Mouse (Mus musculus): ENCODE results near the gene Pspn. TPM values are rescaled to one million over a fixed set of nuclear protein-coding genes. Genes with fewer than 3 reads are reported as not detected.

The Pspn gene
- total RNA-seq, 2 experiments from 2014 or later, result not detected

DNA sequence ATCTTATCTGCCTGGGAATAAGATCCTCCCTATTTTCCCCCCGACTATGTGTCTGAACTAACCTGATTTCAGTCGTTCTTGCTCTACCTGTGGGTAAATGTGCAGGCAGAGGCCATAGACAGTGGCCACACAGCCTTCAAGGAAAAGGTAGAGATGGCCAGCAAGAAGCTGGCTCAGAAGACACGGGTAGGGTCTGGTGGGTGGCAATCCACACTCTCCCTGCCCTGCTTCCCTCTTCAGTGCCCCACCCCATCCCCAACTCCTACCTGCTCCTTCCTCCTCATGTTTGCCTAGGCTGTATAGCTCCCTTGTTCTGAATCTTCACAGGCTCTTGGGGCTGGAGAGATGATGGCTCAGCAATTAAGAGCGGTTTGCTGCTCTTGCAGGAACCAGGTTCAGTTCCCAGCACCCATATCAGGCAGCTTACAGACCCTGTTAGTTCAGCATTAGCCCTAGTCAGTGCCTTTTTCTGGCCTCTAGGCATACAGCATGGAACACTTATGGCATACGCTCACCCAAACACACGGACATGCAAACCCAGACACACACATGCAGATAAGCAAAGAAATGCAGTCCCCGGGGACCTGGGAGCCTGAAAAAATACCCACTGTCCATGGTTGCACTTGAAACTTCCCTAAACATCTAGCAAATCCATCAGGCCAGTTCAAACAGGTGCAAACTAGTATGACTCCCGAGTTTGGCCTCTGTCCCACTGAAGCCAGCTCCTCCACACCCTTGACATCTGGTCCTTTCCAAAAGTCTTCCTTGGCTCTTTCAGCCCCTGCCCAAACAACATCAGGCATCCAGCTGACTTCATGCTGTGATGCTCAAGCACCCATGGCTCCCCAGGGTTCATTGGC lies 23.1 kb downstream of the Pspn start:
- intact Hi-C loops (cut with DNase I), result no loop called here
- Histone ChIP-seq H3K4me3 (no peak overlapping the region), H3K27ac (no peak overlapping the region)
- DNase-seq (ENCODE audit: extremely low spot score in 1 of 2, low spot score in 2 of 2), result no peak
- TF ChIP-seq CTCF (IDR thresholded peaks at IDR 0.05), result no peak

DNA sequence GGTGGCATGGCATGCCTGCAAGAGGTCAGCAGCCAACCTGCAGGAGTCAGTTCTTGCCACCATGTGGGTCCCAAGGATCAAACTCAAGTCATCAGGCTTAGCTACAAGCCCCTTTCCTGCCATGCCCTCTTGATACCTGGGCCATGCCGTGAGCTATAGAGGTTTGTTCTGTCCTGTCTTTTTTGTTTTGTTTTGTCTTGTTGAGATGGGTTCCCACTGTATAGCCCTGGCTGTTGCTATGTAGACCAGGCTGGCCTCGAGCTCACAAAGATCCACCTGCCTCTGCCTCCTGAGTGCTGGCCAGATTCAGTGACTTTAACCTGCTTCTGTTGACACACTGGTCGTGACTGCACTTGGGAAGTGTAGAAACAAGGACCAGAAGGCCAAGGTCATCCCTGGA lies 24.4 kb downstream of the Pspn start:
- no peak overlapping the region for H3K4me3 ChIP-seq
- no peak for DNase-seq (ENCODE audit: extremely low spot score in 1 of 2, low spot score in 2 of 2)
- H3K27ac ChIP-seq, result no peak overlapping the region
- no peak for TF ChIP-seq CTCF (IDR thresholded peaks at IDR 0.05)
- intact Hi-C loops (cut with DNase I), result no loop called here

DNA sequence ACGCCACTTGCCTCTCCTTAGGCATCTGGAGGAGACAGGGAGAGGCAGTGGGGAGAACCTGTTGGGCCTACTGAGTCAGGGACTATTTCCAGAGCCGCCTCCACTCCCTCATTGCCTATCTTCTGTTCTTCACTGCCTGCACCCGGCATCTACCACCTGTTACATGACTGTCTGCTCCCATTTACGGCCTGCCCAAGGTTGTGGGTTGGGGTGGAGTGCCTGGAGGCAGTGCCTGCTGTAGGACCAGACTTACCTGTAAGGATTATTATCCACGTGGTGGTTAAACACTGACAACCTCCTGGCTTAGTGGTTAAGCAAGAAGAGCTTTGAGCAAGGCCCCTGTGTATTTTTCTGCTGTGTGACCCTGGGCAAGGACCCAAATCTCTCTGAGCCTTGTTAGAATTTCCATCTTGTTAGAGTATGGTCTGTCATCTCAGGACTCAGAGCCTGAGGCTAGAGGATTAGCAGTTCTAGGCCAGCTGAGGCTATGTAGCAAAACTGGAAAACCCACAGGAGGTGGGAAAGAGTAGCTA lies 25.0 kb downstream of the Pspn start:
- no peak for DNase-seq (ENCODE audit: extremely low spot score in 1 of 2, low spot score in 2 of 2)
- H3K4me3 ChIP-seq, result no peak overlapping the region
- H3K27ac ChIP-seq, result no peak overlapping the region
- intact Hi-C loops (cut with DNase I), result no loop called here
- TF ChIP-seq CTCF (IDR thresholded peaks at IDR 0.05), result no peak

- no peak for TF ChIP-seq CTCF (IDR thresholded peaks at IDR 0.05)
- no peak overlapping the region for H3K4me3 ChIP-seq
- no peak overlapping the region for H3K27ac ChIP-seq
- no peak for DNase-seq (ENCODE audit: extremely low spot score in 1 of 2, low spot score in 2 of 2)
- intact Hi-C loops (cut with DNase I), result no loop called here
These were observed 25.7 kb downstream of the Pspn start for GRCm38 (mm10) chr17:56973956-56974707.

DNA sequence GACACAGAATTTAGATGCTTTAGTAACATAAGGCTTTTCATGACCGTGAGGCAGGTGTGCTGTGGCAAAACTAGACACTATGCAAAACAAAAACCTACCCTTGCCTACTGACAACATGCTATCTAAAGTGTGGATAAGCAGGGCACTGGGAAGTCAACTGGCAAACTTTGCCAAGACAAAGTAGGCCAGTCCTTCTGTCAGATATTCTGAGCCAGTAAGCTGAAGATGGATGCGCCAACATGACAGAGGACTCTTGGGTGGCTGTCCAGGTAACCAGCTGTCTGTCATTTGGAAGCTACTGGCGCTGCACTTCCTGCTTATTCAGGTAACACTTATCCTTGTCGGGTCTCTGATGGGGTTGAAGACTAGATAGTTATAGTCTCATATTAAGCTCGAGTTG lies 29.7 kb downstream of the Pspn start:
- intact Hi-C loops (cut with DNase I), result no loop called here

DNA sequence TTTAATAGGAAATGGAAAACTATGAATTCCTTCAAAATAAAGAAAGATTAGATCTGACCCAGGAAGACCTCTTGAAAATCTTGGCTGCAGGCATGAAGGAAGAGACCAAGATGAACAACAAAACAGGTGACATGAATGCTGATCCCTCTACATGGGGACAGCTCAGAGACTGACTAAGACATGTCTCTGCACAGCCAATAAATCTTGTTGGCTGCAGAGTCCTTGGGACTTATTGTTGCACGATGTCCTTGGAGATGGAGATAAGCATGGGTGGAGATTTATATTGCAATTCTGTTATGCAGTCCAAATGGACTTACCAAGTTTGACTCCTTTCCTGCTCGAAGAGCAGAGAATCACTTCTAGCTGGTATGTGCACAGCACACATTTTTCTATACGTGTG lies 30.5 kb downstream of the Pspn start:
- intact Hi-C loops (cut with DNase I), result no loop called here
- Histone ChIP-seq H3K27ac (no peak overlapping the region), H3K4me3 (no peak overlapping the region)
- TF ChIP-seq CTCF (IDR thresholded peaks at IDR 0.05), result no peak
- no peak for DNase-seq (ENCODE audit: extremely low spot score in 1 of 2, low spot score in 2 of 2)

More for the DNA sequence above, 29.7 kb downstream of the Pspn start:
- no peak for TF ChIP-seq CTCF (IDR thresholded peaks at IDR 0.05)
- no peak for DNase-seq (ENCODE audit: extremely low spot score in 1 of 2, low spot score in 2 of 2)
- H3K4me3 ChIP-seq, result no peak overlapping the region
- H3K27ac ChIP-seq, result no peak overlapping the region

DNA sequence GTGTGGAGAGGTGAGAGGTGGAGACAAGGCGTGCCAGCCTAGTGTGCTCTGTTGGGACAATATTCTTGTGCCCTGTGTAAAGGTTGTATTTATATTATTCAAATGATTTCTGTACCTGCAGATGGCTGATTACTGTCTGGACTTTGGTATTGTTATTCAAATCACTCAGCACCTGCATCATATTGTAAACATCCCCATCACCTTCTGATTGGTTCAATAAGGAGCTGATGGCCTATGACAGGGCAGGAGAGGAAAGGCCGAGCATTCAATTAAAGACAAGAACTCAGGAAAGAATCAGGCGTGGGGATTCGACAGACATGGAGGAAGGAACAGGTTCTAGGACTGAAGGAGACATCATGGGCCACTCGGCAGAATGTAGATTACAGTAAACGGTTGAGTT lies 36.2 kb downstream of the Pspn start:
- TF ChIP-seq CTCF (IDR thresholded peaks at IDR 0.05), result no peak
- intact Hi-C loops (cut with DNase I), result no loop called here
- H3K4me3 ChIP-seq, result no peak overlapping the region
- no peak overlapping the region for H3K27ac ChIP-seq
- no peak for DNase-seq (ENCODE audit: extremely low spot score in 1 of 2, low spot score in 2 of 2)

DNA sequence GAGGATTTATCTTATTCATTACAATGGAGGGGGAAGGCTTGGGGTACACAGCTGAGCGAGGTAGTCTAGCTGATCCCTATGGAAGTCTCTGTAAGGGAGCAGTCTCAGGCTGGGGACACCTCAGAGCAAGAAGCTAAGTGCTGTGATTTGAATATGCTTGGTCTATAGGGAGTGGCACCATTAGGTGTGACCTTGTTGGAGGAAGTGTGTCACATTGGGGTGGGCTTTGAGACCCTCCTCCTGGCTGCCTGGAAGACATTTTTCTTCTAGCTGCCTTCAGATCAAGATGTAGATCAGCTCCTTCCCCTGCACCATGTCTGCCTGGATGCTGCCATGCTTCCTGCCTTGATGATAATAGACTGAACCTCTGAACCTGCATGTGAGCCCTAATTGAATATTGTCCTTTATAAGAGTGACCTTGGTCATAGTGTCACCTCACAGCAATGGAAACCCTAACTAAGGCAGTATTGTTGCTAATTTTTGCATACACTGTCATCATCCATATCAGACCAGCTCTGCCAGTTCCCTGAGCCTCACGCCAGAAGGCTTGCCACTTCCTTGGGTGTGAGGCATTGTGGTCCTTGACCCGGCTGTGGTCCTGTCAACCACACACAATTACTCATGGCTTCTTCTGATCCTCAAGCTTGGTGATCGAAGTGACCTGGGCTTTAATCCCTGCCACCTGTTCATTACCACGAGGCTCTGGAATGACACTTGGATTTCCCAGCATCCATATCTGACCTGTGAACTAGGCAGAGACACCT lies 37.0 kb downstream of the Pspn start:
- Histone ChIP-seq H3K27ac (no peak overlapping the region), H3K4me3 (no peak overlapping the region)
- no peak for DNase-seq (ENCODE audit: extremely low spot score in 1 of 2, low spot score in 2 of 2)
- no peak for TF ChIP-seq CTCF (IDR thresholded peaks at IDR 0.05)
- intact Hi-C loops (cut with DNase I), result no loop called here

- no peak for DNase-seq (ENCODE audit: extremely low spot score in 1 of 2, low spot score in 2 of 2)
- intact Hi-C loops (cut with DNase I), result no loop called here
- Histone ChIP-seq H3K27ac (no peak overlapping the region), H3K4me3 (no peak overlapping the region)
- TF ChIP-seq CTCF (IDR thresholded peaks at IDR 0.05), result no peak; the same call in 1 of the 2 replicates
These were observed 37.9 kb downstream of the Pspn start for GRCm38 (mm10) chr17:56961880-56962279.

GRCm38 (mm10) chr17:56958667-56959066 lies 41.2 kb downstream of the Pspn start:
- Histone ChIP-seq H3K27ac (no peak overlapping the region), H3K4me3 (no peak overlapping the region)
- TF ChIP-seq CTCF (IDR thresholded peaks at IDR 0.05), result no peak
- DNase-seq (ENCODE audit: extremely low spot score in 1 of 2, low spot score in 2 of 2), result no peak
- intact Hi-C loops (cut with DNase I), result no loop called here

- TF ChIP-seq CTCF (IDR thresholded peaks at IDR 0.05), result peak; percentile 1; the same call in 1 of the 2 replicates
- no peak overlapping the region for H3K27ac ChIP-seq
- no peak for DNase-seq (ENCODE audit: extremely low spot score in 1 of 2, low spot score in 2 of 2)
- intact Hi-C loops (cut with DNase I), result no loop called here
- no peak overlapping the region for H3K4me3 ChIP-seq
These were observed 41.9 kb downstream of the Pspn start for GRCm38 (mm10) chr17:56957763-56958429.
